Mouse (Mus musculus) spleen, adult 2 months (tissue): ENCODE measurements around the gene Prdm10.

Experiments used
- CTCF ChIP-seq: fragments of 200-500 bp; IDR thresholded peaks from 2 replicates; pipeline ENCODE4 v1.5.1; 2011; ENCODE audit warnings: mild to moderate bottlenecking, inconsistent platforms; ENCODE audit not compliant: insufficient read depth, insufficient read length, insufficient replicate concordance; ENCODE audit errors: extremely low read depth
- POLR2A ChIP-seq: fragments of 200-500 bp; IDR thresholded peaks from 2 replicates; pipeline ENCODE4 v1.6.1; 2011; ENCODE audit warnings: low read depth, low read length, inconsistent platforms

GRCm38 (mm10) chr9:31253311-31253734 is 27.0 kb upstream of the Prdm10 start:
- TF ChIP-seq POLR2A, result no peak
- TF ChIP-seq CTCF, result no peak
